Mouse (Mus musculus) lung, embryonic 14.5 days (tissue): ENCODE data around the gene Kif27. TPM values are rescaled to one million over a fixed set of nuclear protein-coding genes. Genes with fewer than 3 reads are reported as not detected.
"Not testable (repeated sequence)": the region's sequence is repeated elsewhere in the genome, so short reads cannot be mapped to it uniquely, and the experiment has no call there.

Experiments
- ATAC-seq: fragments of 200-750 bp; cut with Nextera tagmentation; 2 replicates; pipeline ENCODE4 v1.8.0; 2017; ENCODE audit warnings: mild to moderate bottlenecking, moderate TSS enrichment, moderate library complexity; ENCODE audit not compliant: insufficient read depth
- DNase-seq: peaks from one replicate; pipeline ENCODE4 v3.0.0-alpha.2; 2015
- H3K27ac ChIP-seq: fragments of 300-500 bp; sonication (generic); 2 replicates; pipeline ENCODE4 v1.5.1; 2014; ENCODE audit warnings: low read depth, mild to moderate bottlenecking, moderate library complexity
- H3K27me3 ChIP-seq: fragments of 300-500 bp; sonication (generic); 2 replicates; pipeline ENCODE4 v1.6.1; 2014; ENCODE audit warnings: low read length, control low read depth; ENCODE audit not compliant: insufficient read depth
- H3K36me3 ChIP-seq: fragments of 300-500 bp; sonication (generic); 2 replicates; pipeline ENCODE4 v1.6.1; 2014; ENCODE audit warnings: control low read depth; ENCODE audit not compliant: insufficient read depth
- H3K4me1 ChIP-seq: fragments of 300-500 bp; sonication (generic); 2 replicates; pipeline ENCODE4 v1.6.1; 2014; ENCODE audit warnings: antibody characterized with exemption, control low read depth; ENCODE audit not compliant: insufficient read depth
- H3K4me2 ChIP-seq: fragments of 300-500 bp; sonication (generic); 2 replicates; pipeline ENCODE4 v1.6.1; 2014; ENCODE audit warnings: mild to moderate bottlenecking
- H3K4me3 ChIP-seq: fragments of 300-500 bp; sonication (generic); 2 replicates; pipeline ENCODE4 v1.5.1; 2014; ENCODE audit warnings: low read depth, low read length
- H3K9ac ChIP-seq: fragments of 300-500 bp; sonication (generic); 2 replicates; pipeline ENCODE4 v1.6.1; 2014
- H3K9me3 ChIP-seq: fragments of 300-500 bp; sonication (generic); 2 replicates; pipeline ENCODE4 v1.6.1; 2016; ENCODE audit warnings: low read depth, low read length, control low read depth
- CTCF ChIP-seq: IDR thresholded peaks from 2 replicates; pipeline ENCODE4 v1.5.1; 2016; ENCODE audit warnings: antibody characterized with exemption, low read depth
- WGBS: fragments of 180-500 bp; shearing (Covaris S2); extraction: QIAGEN DNeasy Blood & Tissue Kit; methylation state at CpG from one replicate; pipeline ENCODE4 v1.1.7; 2014; 5-methylcytosine and 5-hydroxymethylcytosine counted together
- polyA plus RNA-seq: library from polyadenylated mRNA; unstranded; fragments of >200 nt; fragmentation: Nextera tagmentation; extraction: Ambion mirVana; gene quantifications from 2 replicates; pipeline ENCODE4 v1.2.1, GENCODE M21; 2014

Gene Kif27
- polyA plus RNA-seq, 1 experiment from 2014 or later = 0.82 TPM

DNA sequence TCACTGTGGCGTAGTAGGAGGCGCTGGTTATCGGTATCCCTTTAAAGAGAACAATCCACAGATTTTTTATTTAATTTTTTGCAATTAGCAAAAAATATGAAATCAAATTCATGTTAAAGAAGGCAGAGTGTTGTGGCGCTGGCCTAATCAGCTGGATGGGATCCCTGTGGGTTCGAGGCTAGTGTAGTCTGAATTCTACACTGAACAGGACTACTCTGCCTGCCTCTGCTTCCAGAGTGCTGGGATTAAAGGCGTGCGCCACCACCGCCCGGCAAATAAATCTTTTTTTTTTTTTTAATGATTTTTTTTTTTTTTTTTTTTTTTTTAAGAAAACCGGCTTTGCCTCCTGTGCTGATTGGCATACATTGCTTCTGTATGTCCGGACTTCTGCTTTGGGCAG, 25.4 kb upstream of the Kif27 start:
- Histone ChIP-seq H3K27me3 (no peaks in the 10 kb centered on the region), H3K36me3 (peaks cover 30% of the 10 kb centered on the region), H3K4me2 (peak overlapping the region; percentile 94), H3K9ac (peak overlapping the region; percentile 80), H3K9me3 (peaks cover 16% of the 10 kb centered on the region; the same call in 1 of the 2 replicates), H3K4me3 (peak overlapping the region; percentile 82), H3K4me1 (no peaks in the 10 kb centered on the region), H3K27ac (no peak overlapping the region)
- WGBS = 36% methylated on average over 11 of the region's 11 CpGs
- no peak for DNase-seq
- peak; percentile 31; the same call in 1 of the 2 replicates for ATAC-seq
- TF ChIP-seq CTCF = no peak

DNA sequence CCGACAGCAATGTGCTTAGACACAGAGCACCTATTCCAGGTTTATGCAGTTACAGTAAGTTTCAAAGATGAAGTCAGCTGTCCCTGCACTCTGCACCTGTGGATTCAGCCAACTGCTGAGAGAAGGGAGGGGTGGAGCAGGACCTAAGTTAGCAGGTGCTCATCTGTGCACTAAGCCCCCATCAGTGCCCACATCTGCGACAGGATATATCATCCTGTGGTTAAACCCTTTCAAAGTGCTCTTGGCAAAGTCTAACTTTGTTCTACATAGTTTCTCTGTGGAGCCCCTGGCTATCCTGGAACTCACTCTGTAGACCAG, 14.2 kb upstream of the Kif27 start:
- no peak for TF ChIP-seq CTCF
- WGBS = 83% methylated on average over 2 of the region's 2 CpGs
- no peak for ATAC-seq

GRCm38 (mm10) chr13:58372278-58373152, 13.6 kb upstream of the Kif27 start:
- H3K9ac ChIP-seq = no peak overlapping the region
- DNase-seq = peak; percentile 11
- no peak for TF ChIP-seq CTCF
- H3K36me3 ChIP-seq = no peaks in the 10 kb centered on the region
- no peaks in the 10 kb centered on the region for H3K4me1 ChIP-seq
- no peak overlapping the region for H3K4me2 ChIP-seq
- H3K27me3 ChIP-seq = no peaks in the 10 kb centered on the region
- H3K9me3 ChIP-seq = no peaks in the 10 kb centered on the region; the same call in 1 of the 2 replicates
- no peak for ATAC-seq
- H3K4me3 ChIP-seq = no peak overlapping the region
- WGBS = 75% methylated on average over 5 of the region's 5 CpGs
- no peak overlapping the region for H3K27ac ChIP-seq

More for the DNA sequence above, 14.2 kb upstream of the Kif27 start:
- no peaks in the 10 kb centered on the region for H3K27me3 ChIP-seq
- no peak overlapping the region for H3K9ac ChIP-seq
- no peak overlapping the region for H3K4me3 ChIP-seq
- H3K27ac ChIP-seq = no peak overlapping the region
- no peaks in the 10 kb centered on the region; the same call in 1 of the 2 replicates for H3K9me3 ChIP-seq
- no peaks in the 10 kb centered on the region for H3K36me3 ChIP-seq
- no peak overlapping the region for H3K4me2 ChIP-seq
- no peak for DNase-seq
- H3K4me1 ChIP-seq = no peaks in the 10 kb centered on the region

DNA sequence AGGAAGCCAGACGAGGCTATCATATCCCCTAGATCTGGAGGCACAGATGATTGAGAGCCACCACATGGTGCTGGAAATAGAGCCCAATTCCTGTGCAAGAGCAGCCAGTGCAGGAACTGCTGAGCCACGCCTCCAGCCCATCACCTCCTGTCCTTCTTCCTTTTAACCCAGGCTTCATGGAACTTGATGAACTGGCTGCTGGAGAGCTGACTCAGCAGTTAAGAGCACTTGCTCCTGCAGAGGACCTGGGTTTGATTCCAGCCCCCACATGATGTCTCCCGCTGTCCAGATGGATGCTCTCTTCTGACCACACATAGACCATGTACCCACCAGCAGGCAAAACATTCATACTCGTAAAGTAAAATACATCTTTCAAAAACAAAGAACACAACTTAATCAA, 9.9 kb upstream of the Kif27 start:
- no peak for ATAC-seq
- no peak overlapping the region for H3K4me2 ChIP-seq
- no peaks in the 10 kb centered on the region for H3K4me1 ChIP-seq
- H3K27me3 ChIP-seq = no peaks in the 10 kb centered on the region
- no peaks in the 10 kb centered on the region for H3K9me3 ChIP-seq
- WGBS = 57% methylated on average over 4 of the region's 4 CpGs
- no peak overlapping the region for H3K9ac ChIP-seq
- no peak overlapping the region for H3K27ac ChIP-seq
- DNase-seq = no peak
- H3K4me3 ChIP-seq = no peak overlapping the region
- H3K36me3 ChIP-seq = no peaks in the 10 kb centered on the region
- no peak for TF ChIP-seq CTCF

DNA sequence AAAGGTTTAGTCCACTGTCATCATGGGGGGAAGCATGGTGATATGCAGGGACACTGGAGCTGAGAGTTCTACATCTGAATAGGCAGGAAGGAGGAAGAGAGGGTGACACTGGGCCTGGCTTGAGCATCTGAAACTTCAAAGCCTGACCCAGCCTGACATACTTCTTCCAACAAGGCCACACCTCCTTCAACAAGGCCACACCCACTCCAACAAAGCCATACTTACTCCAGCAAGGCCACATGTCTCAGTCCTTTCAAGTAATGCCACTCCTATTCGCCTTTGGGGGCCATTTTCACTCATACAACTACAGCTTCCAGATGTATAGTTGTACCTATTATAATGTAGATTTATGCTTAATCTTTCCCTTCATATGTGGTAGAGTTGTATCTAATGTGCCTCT, 8.7 kb upstream of the Kif27 start:
- Histone ChIP-seq H3K4me3 (no peak overlapping the region), H3K9ac (no peak overlapping the region), H3K27ac (no peak overlapping the region), H3K4me2 (no peak overlapping the region), H3K4me1 (no peaks in the 10 kb centered on the region), H3K27me3 (no peaks in the 10 kb centered on the region), H3K36me3 (no peaks in the 10 kb centered on the region), H3K9me3 (no peaks in the 10 kb centered on the region)
- WGBS = 78% methylated on average over 1 of the region's 1 CpGs
- TF ChIP-seq CTCF = no peak
- no peak for DNase-seq
- ATAC-seq = no peak

DNA sequence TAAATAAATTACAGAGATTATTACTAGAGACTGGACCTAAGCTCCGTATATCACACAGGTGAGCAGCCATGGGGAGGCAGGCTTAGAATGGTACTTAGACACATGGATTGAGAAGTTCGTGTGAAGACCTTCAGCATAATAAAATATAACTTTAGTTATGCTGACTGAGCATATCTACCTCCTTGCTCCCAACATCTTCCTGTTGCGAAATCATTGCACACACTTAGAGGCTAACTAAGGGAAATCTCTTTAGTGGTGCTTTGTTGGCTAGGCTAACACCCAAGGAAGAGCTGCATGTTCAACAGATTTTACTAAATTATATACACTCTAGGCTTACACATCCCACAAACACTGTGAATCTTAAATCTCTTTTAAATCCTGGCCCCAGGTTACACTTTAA, 7.5 kb upstream of the Kif27 start:
- Histone ChIP-seq H3K27me3 (no peaks in the 10 kb centered on the region), H3K4me1 (no peaks in the 10 kb centered on the region), H3K9me3 (no peaks in the 10 kb centered on the region), H3K4me2 (no peak overlapping the region), H3K9ac (no peak overlapping the region), H3K27ac (no peak overlapping the region), H3K4me3 (no peak overlapping the region), H3K36me3 (no peaks in the 10 kb centered on the region)
- WGBS = 80% methylated on average over 3 of the region's 3 CpGs
- no peak for TF ChIP-seq CTCF
- ATAC-seq (no peak), DNase-seq (no peak)

DNA sequence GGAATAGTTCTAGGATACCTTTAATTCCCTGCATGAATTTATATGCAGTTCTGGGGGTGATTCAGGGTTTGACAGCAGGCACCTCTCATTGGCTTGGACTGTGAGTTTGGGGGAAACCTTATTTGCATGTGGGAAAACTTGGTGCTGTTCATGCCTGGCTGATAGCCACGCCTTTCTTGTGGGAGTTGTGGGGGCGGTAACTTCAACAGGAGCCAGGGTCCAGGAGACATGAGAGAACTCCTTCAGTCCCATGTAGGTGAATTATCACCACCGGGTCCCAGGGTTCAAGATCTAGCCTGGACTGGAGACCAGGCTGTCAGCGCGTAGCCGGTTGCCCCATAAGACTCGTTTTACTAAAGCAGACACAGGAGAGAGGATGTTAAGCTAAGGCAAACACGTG, 6.3 kb upstream of the Kif27 start:
- ATAC-seq, H3K27ac ChIP-seq, H3K27me3 ChIP-seq, H3K36me3 ChIP-seq, H3K9ac ChIP-seq, H3K9me3 ChIP-seq, DNase-seq, H3K4me3 ChIP-seq, H3K4me1 ChIP-seq, H3K4me2 ChIP-seq: not testable (repeated sequence)
- 75% methylated on average over 8 of the region's 8 CpGs for WGBS
